Mouse (Mus musculus) heart, adult 18-20 months (tissue): ENCODE results near the gene Alg10b. TPM values are rescaled to one million over a fixed set of nuclear protein-coding genes. Genes with fewer than 3 reads are reported as not detected.
A peak's percentile ranks its signal among the peaks of the same experiment; 100 is the strongest.
"Not testable (repeated sequence)": the region's sequence is repeated elsewhere in the genome, so short reads cannot be mapped to it uniquely, and the experiment has no call there.

Source experiments
- DNase-seq, 2 experiments: peaks; one replicate each; pipeline ENCODE4 v3.0.0; 2021 to 2022; ENCODE audit warnings: mixed read lengths in 1 of 2
- long read RNA-seq, 2 experiments: library from polyadenylated mRNA; stranded (forward); transcript quantifications; one replicate each; pipeline ENCODE4 v2.0.0; 2021
- microRNA-seq, 2 experiments: library from miRNA; unstranded; fragments of <30 nt; microRNA quantifications; one replicate each; pipeline ENCODE4 v1.2.0; 2022
- total RNA-seq, 2 experiments: library from RNA; stranded (reverse); gene quantifications; 2 replicates each; pipeline ENCODE4 v1.2.3; 2021

Alg10b gene
- 10 to 100 TPM; 23.6 to 24.8 TPM for total RNA-seq
- long read RNA-seq, experiment 1, full-length matches to known transcripts: 1 of 3 reads
- long read RNA-seq, experiment 1, partial matches to known transcripts: 0 of 3 reads
- long read RNA-seq, experiment 1, other reads (novel, unspliced or antisense): 2 of 3 reads
- long read RNA-seq, experiment 2, partial matches to known transcripts: 0 of 1 reads
- long read RNA-seq, experiment 2, other reads (novel, unspliced or antisense): 1 of 1 reads

- DNase-seq: peak; percentile 87 to 89
Measured at GRCm38 (mm10) chr15:90223969-90224750, at the start of gene Alg10b. Gene Alg10b (plus strand): TSS chr15:90224311.

GRCm38 (mm10) chr15:90183108-90183507, 41.0 kb upstream of the Alg10b start:
- DNase-seq: not testable (repeated sequence)

- DNase-seq: no peak
Measured at GRCm38 (mm10) chr15:90183511-90183910, 40.6 kb upstream of the Alg10b start.

GRCm38 (mm10) chr15:90184743-90185142, 39.4 kb upstream of the Alg10b start:
- no peak for DNase-seq

- no peak for DNase-seq
Measured at GRCm38 (mm10) chr15:90189477-90189876, 34.6 kb upstream of the Alg10b start.

- DNase-seq: no peak
Measured at GRCm38 (mm10) chr15:90213946-90214345, 10.2 kb upstream of the Alg10b start.

GRCm38 (mm10) chr15:90214913-90215312, 9.2 kb upstream of the Alg10b start:
- peak; percentile 14 to 79 for DNase-seq

GRCm38 (mm10) chr15:90225058-90225575, 1.0 kb downstream of the Alg10b start:
- peak in 1 of 2 experiments; percentile 5 for DNase-seq

- DNase-seq: peak in 1 of 2 experiments; percentile 49
Measured at GRCm38 (mm10) chr15:90237657-90238056, 13.5 kb downstream of the Alg10b start.

- DNase-seq: no peak
Measured at GRCm38 (mm10) chr15:90244081-90244480, 20.0 kb downstream of the Alg10b start.

GRCm38 (mm10) chr15:90249694-90250093, 25.6 kb downstream of the Alg10b start:
- peak in 1 of 2 experiments; percentile 10 for DNase-seq

GRCm38 (mm10) chr15:90282876-90283275, 58.8 kb downstream of the Alg10b start:
- no peak for DNase-seq

Small RNAs within 50 kb of the gene (microRNA-seq; reads per million reads assigned to microRNA genes)
- gene Mir7648: 0 reads per million in 2 experiments
